Mouse (Mus musculus): ENCODE measurements around the gene Espnl.

The Espnl gene

DNA sequence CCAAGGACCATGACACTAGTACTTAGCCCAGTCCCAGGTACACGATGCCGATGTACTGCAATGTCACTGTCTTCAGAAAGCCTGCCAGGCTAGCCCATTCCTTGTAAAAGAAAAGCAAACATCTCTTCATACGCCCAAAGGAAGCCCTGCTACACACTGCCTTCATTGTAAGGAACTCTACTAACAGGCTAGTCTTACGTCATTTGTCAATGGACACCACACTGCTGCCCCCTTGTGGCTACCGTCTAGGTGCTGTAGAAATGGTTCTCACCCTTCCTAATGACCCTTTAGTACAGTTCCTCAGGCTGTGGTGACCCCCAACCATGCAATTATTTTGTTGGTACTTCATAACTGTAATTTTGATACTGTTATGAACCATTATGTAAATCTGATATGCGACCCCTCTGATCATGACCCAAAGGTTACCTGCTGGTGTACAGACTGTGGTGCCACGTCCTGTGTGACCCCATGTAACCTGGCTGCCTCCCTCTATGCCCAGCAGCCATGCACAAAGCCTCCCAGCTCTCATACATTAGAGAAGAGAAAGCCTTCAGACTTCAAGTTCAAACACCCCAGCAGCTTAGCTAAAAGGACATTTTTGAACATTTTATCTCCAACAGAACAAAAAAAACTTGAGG lies 58.7 kb downstream of the Espnl start:
- peak; percentile 90 for DNase-seq (ENCODE audit: low spot score)

- no peak for DNase-seq (ENCODE audit: low spot score)
These were observed 59.2 kb downstream of the Espnl start for GRCm38 (mm10) chr1:91381091-91381471.

DNA sequence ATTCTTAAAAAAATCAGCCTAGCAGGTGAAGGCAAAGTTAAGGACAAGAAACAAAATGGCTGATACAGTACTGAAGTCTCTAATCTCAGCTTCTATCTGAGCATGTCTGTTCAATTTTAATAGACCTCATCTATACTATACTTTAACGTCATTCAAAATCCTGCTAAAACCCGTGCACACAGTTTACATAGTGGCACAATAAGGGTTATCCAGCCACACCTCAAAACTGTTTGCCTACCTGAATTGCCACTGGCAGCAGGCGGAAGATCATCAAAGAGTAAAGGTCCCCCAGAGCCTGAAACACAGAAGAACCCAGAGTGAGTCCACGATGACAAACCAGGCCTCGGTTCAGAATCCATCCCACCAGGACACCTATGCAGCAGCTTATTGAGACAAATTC lies 68.5 kb downstream of the Espnl start:
- DNase-seq (ENCODE audit: low spot score), result no peak

- DNase-seq (ENCODE audit: low spot score), result no peak
These were observed 76.0 kb downstream of the Espnl start for GRCm38 (mm10) chr1:91397927-91398259.
